Mouse (Mus musculus) fibroblast of lung, adult 2 months (primary cell): ENCODE data around the gene Nkx6-2.

ENCODE experiments used
- DNase-seq: peaks from one replicate; pipeline ENCODE4 v3.0.0-alpha.2; 2011; ENCODE audit warnings: low read depth

Gene Nkx6-2

DNA sequence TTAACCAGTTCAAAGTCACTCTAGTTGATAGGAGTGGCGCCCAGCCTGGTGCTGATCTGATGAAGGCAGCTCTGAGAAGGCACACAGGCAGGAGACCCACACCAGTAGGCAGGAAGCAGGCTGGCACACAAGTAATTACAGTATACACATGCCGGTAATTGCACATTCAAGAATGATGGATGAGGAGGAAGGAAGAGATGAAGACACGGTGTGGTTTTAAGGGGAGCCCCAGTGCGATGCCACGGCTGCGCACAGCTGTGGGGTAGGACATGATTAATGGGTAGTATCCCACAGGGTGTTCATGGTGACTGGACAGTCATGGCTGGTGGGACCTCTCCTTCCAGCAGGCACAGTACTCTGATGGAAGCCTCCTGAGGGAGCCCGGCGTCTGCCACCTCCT is 16.1 kb downstream of the Nkx6-2 start:
- DNase-seq = no peak

- no peak for DNase-seq
These were observed 16.6 kb downstream of the Nkx6-2 start for GRCm38 (mm10) chr7:139565998-139566397.

GRCm38 (mm10) chr7:139564161-139564560 is 18.4 kb downstream of the Nkx6-2 start:
- DNase-seq = no peak

GRCm38 (mm10) chr7:139563425-139563824 is 19.2 kb downstream of the Nkx6-2 start:
- no peak for DNase-seq

DNA sequence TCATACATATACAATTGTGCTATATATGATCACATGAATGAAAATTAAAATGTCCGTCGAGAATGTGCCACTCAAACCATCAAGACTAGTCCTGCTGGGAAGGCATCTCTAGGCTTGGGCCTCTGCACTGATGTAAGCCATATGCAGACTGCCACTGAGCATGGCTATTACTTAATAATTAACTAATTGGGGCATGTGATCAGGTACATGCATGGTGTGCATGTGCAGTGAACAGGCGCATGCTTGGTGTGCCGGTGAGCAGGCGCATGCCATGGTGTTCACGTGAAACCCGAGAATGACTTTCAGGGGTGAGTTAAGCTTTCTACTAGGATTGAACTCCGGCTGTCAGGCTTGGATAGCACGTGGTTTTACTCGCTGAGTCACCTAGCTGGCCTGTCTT is 22.9 kb downstream of the Nkx6-2 start:
- DNase-seq = no peak

DNA sequence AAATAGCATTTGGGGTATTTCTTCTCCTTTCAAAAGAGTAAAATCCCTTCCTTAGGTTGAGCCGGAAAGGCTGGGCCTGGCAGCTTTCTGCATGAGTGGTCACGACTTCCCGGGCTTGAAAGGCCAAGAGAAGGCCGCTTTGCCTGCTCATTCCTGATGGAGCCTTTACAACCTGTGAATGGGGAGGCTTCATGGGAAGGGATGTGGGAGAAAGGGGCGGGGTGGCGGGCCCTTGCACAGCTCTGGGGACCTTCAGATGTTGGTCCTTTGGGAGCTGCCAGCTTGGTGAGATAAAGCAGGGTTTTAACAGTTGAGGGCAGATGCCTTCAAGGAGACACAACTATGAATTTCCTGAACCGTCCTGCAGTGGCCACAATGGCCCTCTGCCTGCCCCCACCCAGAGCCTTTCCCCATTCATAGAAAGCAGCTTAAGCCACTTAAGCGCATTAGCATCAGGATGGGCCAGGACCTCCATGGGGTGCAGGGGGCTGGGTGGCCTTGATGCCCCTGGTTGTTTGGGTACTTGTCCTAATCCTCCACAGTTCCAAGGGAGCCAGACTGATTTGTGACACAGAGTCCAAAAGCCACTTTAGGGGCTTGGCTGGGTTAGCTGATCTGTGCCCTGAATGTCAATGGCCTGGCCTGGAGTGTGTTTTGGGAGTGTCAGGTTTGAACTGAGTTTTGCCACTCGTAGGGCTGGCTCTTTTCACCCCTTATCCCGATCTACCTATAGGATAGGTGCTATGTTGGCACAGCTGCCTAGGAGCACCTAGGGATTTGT is 25.7 kb downstream of the Nkx6-2 start:
- no peak for DNase-seq

DNA sequence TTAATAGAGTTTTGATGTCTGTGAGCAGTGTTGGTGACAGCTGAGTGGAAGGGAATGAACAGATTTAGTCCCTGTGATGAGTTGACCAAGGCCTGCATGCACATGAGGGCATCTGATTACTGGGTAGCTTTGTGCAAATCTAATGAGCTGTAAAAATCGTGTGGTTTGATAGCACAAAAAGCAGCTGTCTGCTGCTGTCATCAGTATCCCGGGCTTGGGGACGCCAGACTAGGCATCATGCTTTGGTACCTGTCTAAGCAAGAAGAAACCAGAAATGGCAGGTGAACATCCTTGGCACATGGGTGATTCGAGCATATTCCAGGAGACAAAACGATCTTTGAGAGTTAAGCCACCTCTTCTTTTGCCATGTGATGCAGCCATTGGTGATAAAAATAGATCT is 26.3 kb downstream of the Nkx6-2 start:
- DNase-seq = no peak

DNA sequence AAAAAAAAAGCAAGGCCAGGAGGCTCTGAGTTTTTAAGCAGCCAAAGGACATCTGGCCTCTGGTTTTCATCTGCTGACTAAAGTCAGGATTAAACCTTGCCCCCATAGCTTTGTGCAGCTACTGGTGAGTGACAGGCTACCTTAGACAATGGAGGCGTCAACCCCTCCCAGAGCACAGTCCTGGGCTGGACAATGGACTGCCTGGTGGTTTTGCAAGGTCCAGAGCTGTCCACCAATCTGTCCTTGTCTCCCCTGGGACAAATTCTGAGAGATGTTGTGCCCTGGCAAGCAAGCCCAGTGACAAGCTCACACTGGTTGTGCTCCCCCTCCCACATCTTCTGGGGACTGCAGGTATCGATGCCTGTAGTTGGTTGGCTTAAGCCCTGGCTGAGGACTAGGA is 31.1 kb downstream of the Nkx6-2 start:
- DNase-seq = no peak

DNA sequence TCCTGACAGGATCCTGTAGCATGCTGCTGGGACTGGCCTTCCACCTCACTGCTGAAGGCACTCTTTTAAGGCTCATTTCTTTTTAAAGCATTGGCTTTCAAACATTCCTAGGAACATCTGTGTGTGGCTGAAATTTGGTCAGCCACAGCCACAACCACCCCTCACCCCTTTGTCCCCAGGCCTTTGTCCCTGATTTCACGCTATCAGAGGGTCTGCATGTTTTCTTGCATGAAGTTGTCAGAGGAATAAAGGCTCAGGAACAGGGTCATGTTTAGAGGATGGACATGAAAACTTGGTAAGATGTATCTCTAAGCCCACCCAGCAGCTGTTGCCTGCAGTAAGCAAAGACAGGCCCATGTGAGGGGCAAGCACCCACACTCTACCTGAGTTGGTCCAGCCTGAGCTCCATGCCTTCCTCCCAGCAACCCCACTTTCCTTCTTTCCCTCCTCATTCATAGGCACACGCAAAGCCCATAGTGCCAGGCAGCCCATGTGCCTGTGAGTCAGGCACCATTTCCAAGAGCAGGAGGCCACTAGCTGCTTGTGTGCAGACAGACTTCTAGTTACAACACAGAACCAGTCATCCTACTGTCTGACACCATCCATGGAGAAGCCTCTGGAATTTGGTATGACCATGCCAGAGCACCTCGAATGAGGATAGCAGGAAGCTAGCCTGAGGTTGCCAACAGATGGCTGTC is 32.4 kb downstream of the Nkx6-2 start:
- DNase-seq = no peak

DNA sequence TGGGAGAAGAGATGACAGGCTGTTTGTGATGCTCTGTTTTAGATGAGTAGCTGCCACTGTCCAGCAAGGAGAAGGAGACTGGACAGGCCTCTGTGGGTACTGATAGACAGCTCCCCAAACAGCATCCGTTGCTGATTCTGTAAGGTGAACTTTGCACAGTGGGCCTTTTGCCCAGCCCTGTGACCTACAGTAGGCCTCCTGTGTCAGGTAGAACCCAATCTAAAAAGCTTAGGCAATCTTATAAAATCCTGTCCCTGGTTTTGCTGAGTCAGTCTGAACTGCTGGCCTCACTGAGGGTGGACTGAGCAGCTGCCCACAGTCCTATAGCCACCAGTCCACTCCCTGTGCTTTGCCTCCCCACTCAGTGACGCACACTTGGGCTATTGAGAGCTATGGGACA is 35.3 kb downstream of the Nkx6-2 start:
- DNase-seq = no peak

DNA sequence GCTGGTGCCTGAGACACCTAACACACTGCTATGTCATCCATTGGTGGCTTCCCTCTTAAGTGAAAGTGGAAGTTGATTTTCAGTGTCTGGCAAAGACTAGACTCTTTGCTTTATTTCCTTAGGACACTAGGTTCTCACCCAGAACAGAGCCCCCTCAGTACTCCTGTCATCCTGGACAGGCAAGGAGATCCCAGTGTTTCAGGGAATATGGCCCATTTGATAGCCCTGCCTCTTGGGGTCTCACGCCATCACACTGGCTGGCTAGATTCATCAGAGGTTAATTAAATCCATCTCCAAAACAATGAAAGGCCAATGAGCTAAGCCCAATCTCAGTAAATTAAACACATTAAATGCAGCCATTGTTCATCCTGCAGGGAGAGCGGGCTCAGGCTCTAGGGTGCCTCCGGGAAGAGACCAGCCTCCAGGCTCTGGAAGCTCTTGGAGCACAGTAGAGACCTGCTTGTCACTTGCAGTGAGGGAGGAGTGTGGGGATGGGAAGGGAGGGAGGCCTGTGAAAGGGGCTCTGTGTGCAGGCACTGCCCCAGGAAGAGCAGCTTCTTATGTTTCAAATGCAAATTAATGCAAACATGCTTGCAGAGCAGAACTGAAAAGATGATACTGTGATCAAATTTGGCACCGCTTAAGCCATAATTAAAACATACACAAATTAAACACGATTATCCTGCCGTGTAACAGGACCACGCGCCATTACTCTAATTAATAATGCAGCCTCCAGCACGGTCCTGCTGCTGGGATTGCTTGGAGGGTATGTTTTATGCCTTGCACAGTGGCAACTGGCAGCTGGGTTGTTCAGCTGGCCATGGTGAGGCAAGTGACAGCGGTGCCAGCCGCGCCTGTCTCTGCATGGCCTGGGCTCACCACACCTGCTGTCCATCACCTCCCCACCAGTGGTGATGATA is 37.6 kb downstream of the Nkx6-2 start:
- no peak for DNase-seq

DNA sequence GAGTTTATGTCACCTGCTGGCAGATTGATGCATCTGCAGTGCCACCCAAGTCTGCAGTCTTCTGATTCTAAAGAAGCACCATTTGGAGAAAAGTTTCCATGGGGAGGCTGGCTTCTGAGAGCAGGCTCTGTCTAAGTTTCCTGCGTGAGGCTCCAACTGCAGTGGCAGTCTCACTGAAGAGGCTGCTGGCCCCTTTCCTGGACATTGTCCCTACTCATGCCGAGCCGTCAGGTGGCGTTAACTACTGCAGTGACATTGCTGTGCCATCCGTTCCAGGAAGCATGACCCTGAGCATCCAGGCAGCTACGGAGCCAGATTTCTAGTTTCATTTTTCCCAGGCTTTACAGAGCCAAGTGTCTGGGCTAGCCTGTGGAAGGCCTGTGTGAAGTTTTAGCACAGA is 41.2 kb downstream of the Nkx6-2 start:
- no peak for DNase-seq

GRCm38 (mm10) chr7:139540601-139541000 is 42.0 kb downstream of the Nkx6-2 start:
- no peak for DNase-seq

DNA sequence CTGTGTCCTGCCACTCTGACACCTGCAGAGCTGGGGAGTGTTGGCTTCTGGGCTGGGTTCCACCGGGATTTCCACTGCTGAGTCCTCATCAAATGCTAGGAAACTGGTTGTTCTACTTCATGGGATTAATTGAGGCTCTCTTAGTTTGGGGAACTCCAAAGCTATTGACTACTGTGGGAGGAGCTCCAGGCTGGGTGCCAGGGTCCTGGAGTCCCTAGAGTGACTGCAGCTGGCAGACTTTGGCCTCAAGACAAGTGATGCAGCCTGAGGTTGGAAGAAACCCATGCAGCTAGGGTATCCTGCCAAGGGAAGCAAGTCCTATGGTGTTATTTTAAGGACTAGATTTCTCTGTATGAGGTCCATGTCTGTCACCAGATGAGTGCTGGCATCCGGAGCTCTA is 44.1 kb downstream of the Nkx6-2 start:
- no peak for DNase-seq

DNA sequence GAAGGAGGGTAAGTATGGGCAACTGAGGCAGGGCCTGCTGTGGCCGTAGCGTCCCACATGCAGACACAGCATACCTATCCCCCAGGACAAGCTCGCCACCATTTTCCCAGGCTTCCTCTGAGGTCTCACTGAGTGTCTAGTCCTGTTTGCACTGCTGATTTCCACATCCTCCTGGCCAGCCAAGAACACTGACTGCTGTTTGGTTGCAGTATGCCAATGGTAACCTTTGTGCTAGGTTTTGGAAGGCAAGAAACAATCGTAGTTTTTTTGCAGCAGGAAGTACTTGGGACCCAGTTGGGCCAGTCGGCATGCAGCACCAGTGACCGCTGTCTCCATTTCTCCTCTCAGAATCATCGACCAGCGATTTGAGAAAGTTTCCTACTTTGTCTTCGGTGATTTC is 44.8 kb downstream of the Nkx6-2 start:
- no peak for DNase-seq

DNA sequence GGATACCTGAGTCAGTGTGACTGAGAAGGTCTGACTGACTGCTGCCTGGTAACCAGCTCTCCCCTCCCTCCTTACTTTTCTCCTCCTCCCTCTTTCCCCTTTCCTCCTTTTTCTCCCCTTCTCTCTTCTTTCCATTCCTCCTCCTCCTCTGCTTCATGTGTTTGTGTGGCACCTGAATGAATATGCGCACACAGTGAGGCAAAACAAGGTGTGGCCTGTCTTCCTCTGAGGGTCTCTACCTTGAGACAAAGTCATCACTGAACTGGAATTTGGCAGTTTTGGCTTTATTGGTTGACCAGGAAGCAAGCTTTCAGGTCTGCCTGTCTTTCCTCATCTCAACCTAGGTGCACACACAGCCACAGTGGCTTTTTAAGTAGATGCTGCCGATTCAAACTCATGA is 45.8 kb downstream of the Nkx6-2 start:
- no peak for DNase-seq

GRCm38 (mm10) chr7:139536331-139536730 is 46.3 kb downstream of the Nkx6-2 start:
- DNase-seq = no peak

DNA sequence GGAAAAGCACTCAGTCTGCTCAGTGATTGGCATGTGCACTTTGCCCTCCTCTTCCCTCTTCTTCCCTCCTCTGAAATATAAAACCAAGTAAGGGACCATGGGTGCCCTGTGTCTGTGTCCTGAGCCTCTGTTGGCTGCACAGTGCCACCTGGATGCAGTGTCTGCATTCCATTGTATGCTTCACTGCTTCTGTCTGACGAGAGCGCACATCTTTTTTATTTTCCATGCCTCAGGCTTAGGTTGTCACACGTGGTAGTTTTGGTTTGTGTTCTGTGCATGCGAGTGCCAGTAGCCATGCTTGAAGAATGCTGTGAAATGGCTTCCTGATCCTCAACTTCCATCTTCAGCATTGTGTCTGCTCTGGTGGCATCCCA is 51.2 kb downstream of the Nkx6-2 start:
- no peak for DNase-seq

- no peak for DNase-seq
These were observed 51.8 kb downstream of the Nkx6-2 start for GRCm38 (mm10) chr7:139530591-139531427.
